Mouse (Mus musculus): ENCODE measurements around the gene 4933400A11Rik.
A peak's percentile ranks its signal among the peaks of the same experiment; 100 is the strongest.

The 4933400A11Rik gene

DNA sequence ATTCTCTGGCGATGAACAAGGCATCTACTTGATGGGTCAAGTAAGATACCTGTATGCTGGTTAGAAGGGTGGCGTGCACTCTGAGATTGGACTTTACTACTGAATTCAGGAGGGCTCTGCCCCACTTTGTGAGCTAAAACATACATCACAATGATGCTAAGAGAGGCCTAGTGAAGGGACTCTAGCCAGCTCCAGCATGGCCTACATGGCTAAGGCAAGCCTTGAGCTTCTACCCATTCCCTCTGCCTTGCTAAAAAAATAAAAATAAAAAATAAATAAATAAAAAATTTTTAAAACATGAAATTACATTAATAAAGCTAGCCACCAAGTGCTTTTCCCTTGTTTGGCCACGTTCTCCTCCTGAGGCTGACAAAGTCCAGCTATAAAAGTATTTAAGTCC lies at the start of gene 4933400A11Rik:
Gene 4933400A11Rik, minus strand, starts transcription at position 101 of the 400 bp plus-strand sequence.
- no peak for DNase-seq

- DNase-seq: peak; percentile 8
These were observed 48.7 kb upstream of the 4933400A11Rik start for GRCm38 (mm10) chrX:169828136-169828535.

DNA sequence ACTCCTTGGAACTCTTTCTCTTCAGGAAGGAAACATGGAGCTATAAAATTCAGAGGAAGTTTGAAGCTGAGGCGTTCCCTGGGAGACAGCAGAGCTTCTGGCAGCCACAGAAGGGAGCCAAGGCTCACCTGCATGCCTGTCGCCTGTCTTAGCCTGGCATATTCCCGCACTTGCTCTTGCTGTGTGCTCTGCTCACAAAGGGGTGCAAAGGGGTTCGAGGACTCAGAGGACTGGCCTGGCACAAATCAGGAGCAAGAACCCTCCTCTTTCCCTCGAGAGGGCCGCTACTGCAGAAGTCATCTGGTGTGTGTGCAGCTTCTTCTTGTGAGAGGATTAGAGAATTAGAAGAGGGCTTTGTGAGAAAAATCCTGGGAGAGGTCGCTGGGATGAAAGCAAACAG lies 48.3 kb upstream of the 4933400A11Rik start:
- no peak for DNase-seq

- DNase-seq: no peak
These were observed 47.5 kb upstream of the 4933400A11Rik start for GRCm38 (mm10) chrX:169826947-169827346.

GRCm38 (mm10) chrX:169813673-169814072 lies 34.2 kb upstream of the 4933400A11Rik start:
- DNase-seq: no peak

- no peak for DNase-seq
These were observed 32.3 kb upstream of the 4933400A11Rik start for GRCm38 (mm10) chrX:169811783-169812182.

DNA sequence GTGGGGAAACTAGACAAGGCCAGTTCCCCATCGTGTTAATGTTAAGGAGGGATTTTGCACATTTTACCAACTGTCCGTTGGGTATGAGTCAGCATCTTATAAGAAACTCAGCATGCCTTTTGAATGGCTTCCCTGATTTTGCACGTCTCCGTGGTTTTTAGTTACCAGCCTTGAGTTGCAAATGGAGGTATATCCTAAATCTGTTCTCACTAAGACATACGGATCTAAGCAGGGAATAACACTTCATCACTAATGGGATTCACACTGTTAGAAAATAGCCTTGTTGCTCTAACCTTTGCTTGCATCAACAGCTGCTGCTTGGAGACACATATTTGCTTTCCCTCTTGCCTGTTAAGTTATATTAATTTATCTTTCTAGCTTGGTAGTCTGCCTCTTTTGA lies 31.9 kb upstream of the 4933400A11Rik start:
- DNase-seq: no peak

DNA sequence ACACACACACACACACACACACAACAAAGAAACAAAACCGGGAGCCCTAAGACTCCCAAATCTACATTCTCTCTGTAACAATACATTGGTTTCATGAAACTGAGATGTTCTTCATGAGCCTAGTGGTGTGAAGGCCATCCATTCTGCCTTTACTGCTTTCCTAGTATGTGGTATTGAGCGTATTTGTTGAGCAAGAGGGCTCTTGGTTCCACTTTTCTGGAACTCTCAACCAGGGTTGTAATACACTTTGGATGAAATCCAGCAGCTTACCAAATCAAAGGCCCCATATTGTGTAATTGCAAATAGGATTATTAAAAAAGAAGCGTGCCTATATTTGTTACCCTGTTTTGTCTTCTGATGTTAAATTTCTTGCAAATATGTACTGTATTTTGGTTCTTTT lies 28.3 kb upstream of the 4933400A11Rik start:
- DNase-seq: no peak

- no peak for DNase-seq
These were observed 26.4 kb upstream of the 4933400A11Rik start for GRCm38 (mm10) chrX:169805791-169806190.

GRCm38 (mm10) chrX:169800238-169800637 lies 20.8 kb upstream of the 4933400A11Rik start:
- DNase-seq: no peak

DNA sequence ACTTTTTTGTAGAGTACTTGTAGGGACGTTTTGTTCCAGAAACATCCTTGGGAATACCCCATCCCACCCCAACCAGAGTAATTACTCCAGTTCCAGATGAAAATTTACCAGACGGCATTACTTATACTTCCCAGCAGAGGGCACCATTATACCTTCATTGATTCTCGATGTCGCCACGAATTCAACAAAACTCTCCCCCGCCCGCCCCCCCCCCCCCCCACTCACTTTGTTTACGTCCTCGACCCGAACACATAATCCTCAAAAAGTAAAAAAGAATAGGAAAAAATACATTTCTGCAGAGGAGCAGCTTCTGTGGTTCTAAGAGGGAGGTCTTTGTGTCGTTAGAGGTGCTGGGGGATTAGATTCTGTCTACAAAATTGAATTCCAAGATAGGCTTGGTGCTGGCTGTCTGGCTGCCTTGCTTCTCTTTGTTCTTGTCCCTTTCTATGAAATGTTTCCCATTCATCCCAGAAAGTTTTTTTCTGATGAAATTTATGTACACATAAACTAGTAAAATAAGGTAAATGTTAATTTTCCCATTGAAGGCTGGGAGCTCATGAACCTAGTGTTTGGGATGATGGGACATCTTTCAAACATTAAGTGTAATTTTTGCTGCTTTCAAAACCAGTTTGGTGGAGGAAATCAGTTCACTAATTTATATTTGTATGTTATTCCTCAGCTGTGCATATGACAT lies 19.7 kb upstream of the 4933400A11Rik start:
- peak; percentile 12 for DNase-seq

- no peak for DNase-seq
These were observed 17.7 kb upstream of the 4933400A11Rik start for GRCm38 (mm10) chrX:169797148-169797547.

DNA sequence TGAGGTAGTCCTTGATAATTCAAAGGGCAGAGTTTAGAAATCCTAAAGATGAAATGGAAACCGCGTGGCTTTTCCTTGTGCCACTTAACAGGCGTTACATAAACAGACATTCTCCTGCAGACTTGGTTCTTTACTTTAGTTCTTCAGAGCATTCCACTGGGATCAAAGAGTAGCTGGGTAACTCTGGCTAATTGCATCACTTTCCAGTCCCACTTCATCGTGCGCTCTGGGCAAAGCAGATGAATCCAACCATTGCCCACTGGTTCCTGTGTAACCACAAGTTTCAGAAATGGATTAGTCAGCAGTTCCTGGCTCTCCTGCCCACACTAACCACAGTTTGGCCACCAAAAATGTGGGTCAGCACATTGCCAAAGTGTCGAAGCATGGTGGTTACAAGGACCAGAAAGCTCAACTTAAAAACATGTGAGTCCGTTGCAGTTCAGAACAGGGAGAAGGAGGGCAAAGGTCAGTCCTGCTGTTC lies 15.4 kb upstream of the 4933400A11Rik start:
- DNase-seq: no peak

- DNase-seq: no peak
These were observed 15.0 kb upstream of the 4933400A11Rik start for GRCm38 (mm10) chrX:169794421-169794820.

GRCm38 (mm10) chrX:169792879-169793278 lies 13.4 kb upstream of the 4933400A11Rik start:
- no peak for DNase-seq

DNA sequence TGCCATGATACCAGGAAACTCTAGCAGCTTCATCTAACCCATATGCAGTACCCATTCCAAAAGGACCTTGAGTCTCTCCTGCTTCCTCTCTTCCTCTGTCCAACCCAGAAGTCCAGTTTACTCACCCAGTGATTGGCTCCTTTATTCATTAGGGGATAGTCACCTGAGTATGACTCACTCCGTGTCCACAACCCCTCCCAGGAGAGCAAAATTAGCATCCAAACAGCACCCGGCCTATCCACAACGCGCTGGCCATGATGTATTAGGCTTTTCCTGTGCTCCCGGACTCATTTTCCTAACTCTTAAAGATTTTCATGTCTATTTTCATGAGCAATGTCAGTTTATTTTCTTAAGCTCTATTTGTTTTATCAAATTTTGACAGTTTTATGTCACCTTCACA lies 10.3 kb upstream of the 4933400A11Rik start:
- no peak for DNase-seq

- DNase-seq: no peak
These were observed 21.4 kb downstream of the 4933400A11Rik start for GRCm38 (mm10) chrX:169758001-169758400.

DNA sequence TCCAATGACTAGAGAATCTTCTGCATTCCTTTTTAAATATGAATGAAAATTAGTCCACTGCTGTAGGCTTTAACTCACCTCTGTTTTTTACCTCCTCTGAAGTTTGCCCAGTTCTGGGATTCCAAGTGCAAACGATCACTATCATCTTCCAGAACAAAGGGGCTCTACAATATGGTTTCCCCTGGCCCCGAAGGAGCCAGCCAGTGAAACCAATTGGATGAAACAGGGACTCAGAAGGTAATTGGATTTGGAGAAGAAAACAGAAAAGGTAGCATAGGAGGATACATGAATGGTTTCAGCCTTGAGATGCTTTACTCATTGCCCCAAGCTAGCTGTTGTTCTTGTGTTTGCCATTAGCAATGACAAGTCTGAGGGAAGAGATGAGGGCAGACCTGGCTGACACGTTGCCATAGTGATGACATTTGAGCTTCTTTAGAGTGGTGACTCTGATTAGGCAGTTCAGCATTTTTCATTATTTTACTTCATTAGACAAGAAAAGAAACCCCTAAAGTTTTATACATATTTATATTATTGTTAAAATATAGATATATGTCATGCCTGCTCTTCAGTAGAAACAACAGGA lies 44.0 kb downstream of the 4933400A11Rik start:
- no peak for DNase-seq

All from thymus, postnatal 25 days (tissue).